Mouse (Mus musculus) limb, embryonic 12.5 days (tissue): ENCODE measurements around the gene B3gnt2. TPM values are rescaled to one million over a fixed set of nuclear protein-coding genes. Genes with fewer than 3 reads are reported as not detected.

Experiments
- ATAC-seq: fragments of 200-750 bp; cut with Nextera tagmentation; 2 replicates; pipeline ENCODE4 v1.8.0; 2017; ENCODE audit warnings: low read depth, moderate TSS enrichment; ENCODE audit not compliant: insufficient number of reproducible peaks, insufficient read depth, low FRiP score, low TSS enrichment
- H3K27ac ChIP-seq: fragments of 300-500 bp; sonication (generic); 2 replicates; pipeline ENCODE4 v1.5.1; 2016; ENCODE audit warnings: mild to moderate bottlenecking, moderate library complexity
- H3K27me3 ChIP-seq: fragments of 300-500 bp; sonication (generic); 2 replicates; pipeline ENCODE4 v1.6.1; 2016; ENCODE audit warnings: mild to moderate bottlenecking, moderate library complexity
- H3K36me3 ChIP-seq: fragments of 300-500 bp; sonication (generic); 2 replicates; pipeline ENCODE4 v1.6.1; 2016; ENCODE audit warnings: mild to moderate bottlenecking, moderate library complexity
- H3K4me1 ChIP-seq: fragments of 300-500 bp; sonication (generic); replicated peaks from 2 replicates; pipeline ENCODE4 v1.6.1; 2016
- H3K4me2 ChIP-seq: fragments of 300-500 bp; sonication (generic); 2 replicates; pipeline ENCODE4 v1.6.1; 2016; ENCODE audit warnings: mild to moderate bottlenecking, moderate library complexity
- H3K4me3 ChIP-seq: fragments of 300-500 bp; sonication (generic); replicated peaks from 2 replicates; pipeline ENCODE4 v1.5.1; 2016; ENCODE audit warnings: mild to moderate bottlenecking
- H3K9ac ChIP-seq: fragments of 300-500 bp; sonication (generic); replicated peaks from 2 replicates; pipeline ENCODE4 v1.6.1; 2016; ENCODE audit warnings: mild to moderate bottlenecking, moderate library complexity
- H3K9me3 ChIP-seq: fragments of 300-500 bp; sonication (generic); 2 replicates; pipeline ENCODE4 v1.6.1; 2016; ENCODE audit warnings: mild to moderate bottlenecking, moderate library complexity
- WGBS: fragments of 180-500 bp; shearing (Covaris S2); methylation state at CpG from one replicate; pipeline ENCODE4 v1.1.7; 2016; 5-methylcytosine and 5-hydroxymethylcytosine counted together
- polyA plus RNA-seq: library from polyadenylated mRNA; unstranded; fragments of >200 nt; fragmentation: Nextera tagmentation; extraction: Ambion mirVana; gene quantifications from 2 replicates; pipeline ENCODE4 v1.2.1, GENCODE M21; 2016

B3gnt2 gene
- polyA plus RNA-seq = 4.1 and 6.4 TPM in 2 replicates

- H3K4me2 ChIP-seq = peak within 1 kb of the TSS; percentile 98
- H3K4me3 ChIP-seq = peak within 1 kb of the TSS; percentile 73
- 4% methylated on average over 41 of the region's 41 CpGs for WGBS
- H3K36me3 ChIP-seq = no peaks in the 10 kb centered on the region
- peaks cover 20% of the 10 kb centered on the region for H3K4me1 ChIP-seq
- no peaks in the 10 kb centered on the region for H3K9me3 ChIP-seq
- ATAC-seq = 0 out of 2 replicates have a peak, but pooled peaks have one; percentile 22
- no peak within 1 kb of the TSS for H3K27ac ChIP-seq
- peak within 1 kb of the TSS; percentile 71 for H3K9ac ChIP-seq
- peaks cover 63% of the 10 kb centered on the region for H3K27me3 ChIP-seq
These were observed at the start of gene B3gnt2 for GRCm38 (mm10) chr11:22860335-22861227. B3gnt2 (minus strand) TSS chr11:22860961.

DNA sequence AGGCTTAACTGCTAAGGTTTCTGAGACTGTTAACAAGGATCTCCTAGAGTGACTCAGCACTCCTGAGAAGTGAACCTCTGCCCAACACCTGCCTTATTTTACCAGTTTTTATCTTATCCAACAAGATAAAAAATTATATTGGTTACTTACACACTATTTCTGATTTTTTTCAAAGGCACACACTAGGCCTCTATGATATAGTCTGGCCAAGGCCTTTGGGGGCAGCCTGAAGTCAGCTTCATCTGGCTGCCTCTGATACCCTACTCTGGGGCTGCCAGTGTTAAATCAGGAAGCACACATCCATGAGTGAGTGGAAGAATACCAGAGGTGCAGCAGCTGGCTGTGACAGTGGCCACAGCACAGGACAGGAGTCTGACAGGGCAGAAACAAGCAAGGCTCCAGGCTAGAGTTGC is 45.7 kb upstream of the B3gnt2 start:
- Histone ChIP-seq H3K27ac (no peak overlapping the region), H3K9ac (no peak overlapping the region), H3K9me3 (no peaks in the 10 kb centered on the region), H3K4me2 (no peak overlapping the region), H3K4me3 (no peak overlapping the region), H3K36me3 (no peaks in the 10 kb centered on the region), H3K4me1 (no peaks in the 10 kb centered on the region; the same call in 1 of the 2 replicates), H3K27me3 (no peaks in the 10 kb centered on the region)
- ATAC-seq = no peak

DNA sequence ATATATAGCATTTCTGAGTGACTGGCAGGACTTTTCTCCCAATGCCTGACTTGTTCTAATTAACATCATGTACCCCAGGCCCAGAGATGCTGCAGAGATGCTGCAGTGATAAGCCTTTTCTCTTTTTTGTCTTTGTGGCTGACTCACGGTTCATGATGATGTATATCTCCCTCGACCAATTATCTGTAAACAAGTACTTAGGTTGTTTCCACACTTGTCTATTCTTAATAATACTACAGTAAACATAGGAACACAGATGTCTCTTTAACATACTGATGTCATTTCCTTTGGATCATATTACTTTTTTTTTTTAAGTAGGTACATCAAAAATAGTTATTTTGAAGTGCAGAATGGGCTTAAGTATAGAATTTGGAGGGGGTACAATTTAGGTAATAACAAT is 42.2 kb upstream of the B3gnt2 start:
- Histone ChIP-seq H3K4me2 (no peak overlapping the region), H3K4me3 (no peak overlapping the region), H3K4me1 (no peaks in the 10 kb centered on the region), H3K27ac (no peak overlapping the region), H3K9ac (no peak overlapping the region), H3K36me3 (peaks cover 15% of the 10 kb centered on the region; the same call in 1 of the 2 replicates), H3K9me3 (no peaks in the 10 kb centered on the region), H3K27me3 (no peaks in the 10 kb centered on the region)
- ATAC-seq = no peak
- 89% methylated on average over 2 of the region's 2 CpGs for WGBS

DNA sequence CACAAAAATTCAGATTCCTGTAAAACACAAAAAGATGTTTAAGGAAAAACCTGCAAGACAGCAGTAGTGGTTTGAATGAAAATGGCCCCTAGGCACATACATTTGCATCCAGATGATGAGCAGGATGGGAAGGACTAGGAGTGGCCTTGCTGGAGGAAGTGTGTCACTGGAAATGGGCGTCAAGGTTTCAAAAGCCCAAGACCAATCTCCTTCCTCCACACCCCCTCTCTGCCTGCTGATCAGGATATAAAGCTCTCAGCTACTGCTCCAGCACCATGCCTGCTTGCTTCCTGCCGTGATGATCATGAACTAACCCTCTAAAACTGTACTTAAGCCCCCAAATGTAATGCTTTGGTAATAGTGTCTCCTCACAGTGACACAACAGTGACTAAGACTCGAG is 39.3 kb upstream of the B3gnt2 start:
- Histone ChIP-seq H3K27ac (no peak overlapping the region), H3K4me1 (no peaks in the 10 kb centered on the region), H3K9me3 (no peaks in the 10 kb centered on the region), H3K27me3 (no peaks in the 10 kb centered on the region), H3K9ac (no peak overlapping the region), H3K4me2 (no peak overlapping the region), H3K4me3 (no peak overlapping the region), H3K36me3 (peaks cover 15% of the 10 kb centered on the region; the same call in 1 of the 2 replicates)
- no peak for ATAC-seq
- 86% methylated on average over 3 of the region's 3 CpGs for WGBS

GRCm38 (mm10) chr11:22897642-22898041 is 36.9 kb upstream of the B3gnt2 start:
- Histone ChIP-seq H3K4me2 (no peak overlapping the region), H3K27me3 (no peaks in the 10 kb centered on the region), H3K9ac (no peak overlapping the region), H3K27ac (no peak overlapping the region), H3K4me3 (no peak overlapping the region), H3K4me1 (no peaks in the 10 kb centered on the region), H3K9me3 (no peaks in the 10 kb centered on the region), H3K36me3 (peaks cover 15% of the 10 kb centered on the region; the same call in 1 of the 2 replicates)
- 90% methylated on average over 4 of the region's 4 CpGs for whole genome bisulfite sequencing
- no peak for ATAC-seq

DNA sequence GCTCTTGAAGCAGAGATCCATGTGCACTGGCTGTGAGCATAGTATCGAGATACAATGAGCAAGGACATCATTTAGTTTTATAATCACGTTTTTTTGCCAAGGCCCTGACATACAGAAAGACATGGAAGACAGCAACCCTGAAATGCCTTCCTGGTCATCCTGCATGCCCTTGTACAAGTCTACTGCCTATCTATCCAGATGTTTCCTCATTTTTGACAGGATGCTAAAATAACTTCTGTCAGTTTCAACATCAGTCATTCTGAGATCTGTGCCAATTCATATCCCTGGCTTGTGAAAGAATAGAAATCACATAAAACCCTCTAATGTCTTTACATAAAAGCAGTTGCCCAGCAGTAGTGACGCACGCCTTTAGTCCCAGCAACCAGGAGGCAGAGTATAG is 36.4 kb upstream of the B3gnt2 start:
- WGBS = 89% methylated on average over 4 of the region's 4 CpGs
- Histone ChIP-seq H3K4me3 (no peak overlapping the region), H3K27ac (no peak overlapping the region), H3K27me3 (no peaks in the 10 kb centered on the region), H3K9me3 (no peaks in the 10 kb centered on the region), H3K4me1 (no peaks in the 10 kb centered on the region), H3K4me2 (no peak overlapping the region), H3K9ac (no peak overlapping the region), H3K36me3 (peaks cover 15% of the 10 kb centered on the region; the same call in 1 of the 2 replicates)
- no peak for ATAC-seq

- Histone ChIP-seq H3K4me3 (no peak overlapping the region), H3K27ac (no peak overlapping the region), H3K4me1 (no peaks in the 10 kb centered on the region), H3K9ac (no peak overlapping the region), H3K36me3 (peaks cover under 1% of the 10 kb centered on the region; the same call in 1 of the 2 replicates), H3K9me3 (no peaks in the 10 kb centered on the region), H3K27me3 (no peaks in the 10 kb centered on the region), H3K4me2 (no peak overlapping the region)
- no peak for ATAC-seq
- 38% methylated on average over 3 of the region's 3 CpGs for WGBS
These were observed 32.3 kb upstream of the B3gnt2 start for GRCm38 (mm10) chr11:22893075-22893474.

- 72% methylated on average over 6 of the region's 6 CpGs for WGBS
- no peaks in the 10 kb centered on the region for H3K9me3 ChIP-seq
- no peaks in the 10 kb centered on the region for H3K4me1 ChIP-seq
- no peaks in the 10 kb centered on the region for H3K27me3 ChIP-seq
- H3K9ac ChIP-seq = no peak overlapping the region
- no peak overlapping the region for H3K27ac ChIP-seq
- no peak for ATAC-seq
- H3K36me3 ChIP-seq = no peaks in the 10 kb centered on the region
- no peak overlapping the region for H3K4me2 ChIP-seq
- H3K4me3 ChIP-seq = no peak overlapping the region
These were observed 31.7 kb upstream of the B3gnt2 start for GRCm38 (mm10) chr11:22892466-22892865.

- no peaks in the 10 kb centered on the region for H3K27me3 ChIP-seq
- no peak for ATAC-seq
These were observed 31.1 kb upstream of the B3gnt2 start for GRCm38 (mm10) chr11:22891876-22892275.

GRCm38 (mm10) chr11:22891242-22891641 is 30.5 kb upstream of the B3gnt2 start:
- WGBS = 67% methylated on average over 9 of the region's 9 CpGs
- Histone ChIP-seq H3K27ac (no peak overlapping the region), H3K9ac (no peak overlapping the region), H3K9me3 (no peaks in the 10 kb centered on the region), H3K4me2 (no peak overlapping the region), H3K27me3 (no peaks in the 10 kb centered on the region), H3K4me3 (no peak overlapping the region), H3K4me1 (no peaks in the 10 kb centered on the region), H3K36me3 (no peaks in the 10 kb centered on the region)
- ATAC-seq = no peak

More at GRCm38 (mm10) chr11:22891876-22892275, 31.1 kb upstream of the B3gnt2 start:
- Histone ChIP-seq H3K4me3 (no peak overlapping the region), H3K36me3 (no peaks in the 10 kb centered on the region), H3K27ac (no peak overlapping the region), H3K9ac (no peak overlapping the region), H3K4me2 (no peak overlapping the region), H3K9me3 (no peaks in the 10 kb centered on the region), H3K4me1 (no peaks in the 10 kb centered on the region)
- WGBS = 85% methylated on average over 7 of the region's 7 CpGs

DNA sequence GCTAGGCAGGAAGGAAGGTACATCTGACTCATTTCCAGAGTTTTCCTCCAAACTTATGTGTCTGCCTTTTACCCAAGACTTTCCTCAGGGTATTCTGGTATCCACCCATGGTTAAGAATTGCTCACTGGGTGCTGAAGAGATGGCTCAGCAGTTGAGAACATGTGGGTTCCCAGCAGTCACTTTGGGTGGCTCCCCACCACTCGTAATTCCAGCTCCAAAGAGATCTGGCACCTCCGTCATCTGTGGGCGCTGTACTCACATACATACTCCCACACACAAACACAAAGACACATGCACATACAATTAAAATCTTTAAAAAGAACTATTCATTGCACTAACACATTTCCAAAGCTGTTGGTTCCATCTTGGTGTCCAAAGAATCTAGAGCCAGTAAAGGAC is 28.5 kb upstream of the B3gnt2 start:
- no peak for ATAC-seq
- no peak overlapping the region for H3K27ac ChIP-seq
- H3K4me1 ChIP-seq = no peaks in the 10 kb centered on the region
- H3K4me2 ChIP-seq = no peak overlapping the region
- no peaks in the 10 kb centered on the region for H3K9me3 ChIP-seq
- no peaks in the 10 kb centered on the region for H3K36me3 ChIP-seq
- 90% methylated on average over 3 of the region's 3 CpGs for WGBS
- H3K27me3 ChIP-seq = no peaks in the 10 kb centered on the region
- H3K4me3 ChIP-seq = no peak overlapping the region
- no peak overlapping the region for H3K9ac ChIP-seq
